Mouse (Mus musculus) ES-Bruce4 (cell line): ENCODE data around the gene Tbxas1.

ENCODE experiments used
- CTCF ChIP-seq: IDR thresholded peaks from one replicate; pipeline ENCODE4 v1.8.1; 2011; ENCODE audit warnings: low read depth, low read length
- EP300 ChIP-seq: IDR thresholded peaks from 2 replicates; pipeline ENCODE4 v1.6.1; 2011; ENCODE audit warnings: low read depth, low read length; ENCODE audit not compliant: insufficient read depth
- POLR2A ChIP-seq: IDR thresholded peaks from one replicate; pipeline ENCODE4 v1.8.1; 2011; ENCODE audit warnings: low read length; ENCODE audit not compliant: insufficient read depth

GRCm38 (mm10) chr6:39013034-39013832 lies 138.0 kb downstream of the Tbxas1 start:
- no peak for TF ChIP-seq POLR2A
- TF ChIP-seq CTCF: peak; percentile 35
- no peak for TF ChIP-seq EP300
